Mouse (Mus musculus): Measurements from ENCODE around the gene Dclre1a. TPM values are rescaled to one million over a fixed set of nuclear protein-coding genes. Genes with fewer than 3 reads are reported as not detected.
A peak's percentile ranks its signal among the peaks of the same experiment; 100 is the strongest.

The Dclre1a gene
- total RNA-seq, 2 experiments from 2014 or later = 11.5 to 13.8 TPM

DNA sequence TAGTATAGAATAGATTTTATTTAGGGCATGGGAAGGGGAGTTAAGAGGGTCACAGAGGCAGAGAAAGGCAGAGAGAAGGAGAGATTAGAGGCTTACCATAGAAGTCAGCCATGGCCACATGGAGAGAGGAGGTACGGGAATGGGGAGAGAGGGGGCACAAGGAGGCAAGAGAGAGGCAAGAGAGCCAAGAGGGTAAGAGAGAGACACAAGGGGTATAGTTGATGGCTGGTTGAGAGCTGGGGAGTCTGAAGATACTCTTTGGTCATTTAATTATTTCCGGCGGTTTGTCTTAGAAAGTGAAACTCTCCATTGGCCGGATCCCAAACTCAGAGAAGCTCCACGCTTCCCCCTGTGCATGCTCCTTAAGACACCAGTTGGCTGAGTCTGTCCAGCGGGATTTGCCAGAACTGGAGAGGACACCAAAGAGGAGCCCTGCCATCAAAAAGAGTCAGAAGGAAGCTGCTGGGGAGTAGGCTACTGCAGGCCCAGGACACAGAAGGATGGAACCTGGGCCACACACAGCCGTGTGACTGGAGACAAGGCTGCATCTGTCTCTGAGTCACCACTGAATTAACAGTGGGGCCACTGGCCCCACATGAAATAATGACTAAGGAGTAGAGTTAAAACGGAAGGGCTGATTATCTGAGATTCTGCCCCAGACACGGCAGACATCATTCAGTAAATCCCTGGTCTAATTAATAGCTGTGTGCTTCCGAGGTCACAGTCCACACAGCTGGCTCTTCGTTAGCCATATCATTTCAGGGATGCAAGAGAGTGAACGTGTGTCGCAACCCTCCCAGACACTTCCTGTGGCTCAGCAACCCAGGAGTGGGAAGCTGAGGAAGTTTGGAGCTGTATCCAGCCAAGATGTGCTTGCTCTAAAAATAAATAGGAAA lies 62.4 kb downstream of the Dclre1a start:
- intact Hi-C loops (cut with DNase I) = no loop called here
- DNase-seq = peak; percentile 41

DNA sequence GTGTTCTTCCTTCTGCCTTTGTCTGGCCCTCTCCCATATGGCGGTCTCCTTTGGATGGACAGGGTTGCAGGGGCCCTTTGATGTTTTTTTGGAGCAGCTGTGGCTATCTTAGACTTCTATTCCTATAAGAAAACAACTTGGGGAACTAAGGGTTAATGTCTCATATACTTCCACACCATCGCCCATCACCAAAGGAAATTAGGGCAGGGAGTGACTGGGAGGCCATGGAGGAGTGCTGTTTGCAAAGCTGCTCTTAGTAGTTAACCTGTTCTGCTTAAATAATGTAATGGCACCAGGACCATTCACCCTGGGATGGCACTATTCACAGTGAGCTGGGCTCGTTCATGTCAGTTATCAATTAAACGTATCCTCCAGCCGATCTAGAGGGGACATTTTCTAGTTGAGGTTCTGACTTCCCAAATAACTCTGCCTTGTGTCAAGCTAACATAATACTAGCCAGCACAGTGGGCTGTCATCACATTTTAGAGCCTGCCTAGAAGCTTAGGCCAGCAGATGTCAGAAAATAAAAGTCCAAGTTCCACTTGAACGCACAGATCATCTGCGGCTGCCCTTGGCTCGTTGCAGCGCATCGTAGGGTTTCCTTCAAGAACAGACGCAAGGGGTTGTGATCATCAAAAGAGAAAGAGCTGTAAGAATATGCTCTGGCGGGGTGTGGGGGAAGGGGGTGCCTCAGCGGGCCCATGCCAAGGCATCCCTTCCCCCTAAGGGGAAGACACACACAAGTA lies 63.2 kb downstream of the Dclre1a start:
- DNase-seq = peak; percentile 49
- intact Hi-C loops (cut with DNase I) = no loop called here

Other genes starting within 250 kb of the Dclre1a start
- gene Nrap, start 158.2 kb downstream of the Dclre1a start, total RNA-seq (2021) = under 1 TPM; 0.44 to 0.54 TPM
- 10 to 100 TPM; 14.0 to 15.4 TPM for gene Casp7, start 151.1 kb downstream of the Dclre1a start, total RNA-seq (2021)
- gene Plekhs1, start 86.6 kb downstream of the Dclre1a start, total RNA-seq (2021) = under 1 TPM; 0.48 to 0.50 TPM
- gene Nhlrc2, start within 50 bp of the Dclre1a start, total RNA-seq (2021) = 10 to 100 TPM; 15.6 to 17.2 TPM
- gene Adrb1, start 174.0 kb upstream of the Dclre1a start, total RNA-seq (2021) = 10 to 100 TPM; 10.4 to 12.2 TPM

Measured in left cerebral cortex, postnatal 4 days (tissue).